Mouse (Mus musculus): Measurements from ENCODE around the gene Pih1d1. TPM values are rescaled to one million over a fixed set of nuclear protein-coding genes. Genes with fewer than 3 reads are reported as not detected.
"Not testable (repeated sequence)": the region's sequence is repeated elsewhere in the genome, so short reads cannot be mapped to it uniquely, and the experiment has no call there.

Gene Pih1d1
- polyA plus RNA-seq, 1 experiment from 2014 or later = 90.2 TPM

DNA sequence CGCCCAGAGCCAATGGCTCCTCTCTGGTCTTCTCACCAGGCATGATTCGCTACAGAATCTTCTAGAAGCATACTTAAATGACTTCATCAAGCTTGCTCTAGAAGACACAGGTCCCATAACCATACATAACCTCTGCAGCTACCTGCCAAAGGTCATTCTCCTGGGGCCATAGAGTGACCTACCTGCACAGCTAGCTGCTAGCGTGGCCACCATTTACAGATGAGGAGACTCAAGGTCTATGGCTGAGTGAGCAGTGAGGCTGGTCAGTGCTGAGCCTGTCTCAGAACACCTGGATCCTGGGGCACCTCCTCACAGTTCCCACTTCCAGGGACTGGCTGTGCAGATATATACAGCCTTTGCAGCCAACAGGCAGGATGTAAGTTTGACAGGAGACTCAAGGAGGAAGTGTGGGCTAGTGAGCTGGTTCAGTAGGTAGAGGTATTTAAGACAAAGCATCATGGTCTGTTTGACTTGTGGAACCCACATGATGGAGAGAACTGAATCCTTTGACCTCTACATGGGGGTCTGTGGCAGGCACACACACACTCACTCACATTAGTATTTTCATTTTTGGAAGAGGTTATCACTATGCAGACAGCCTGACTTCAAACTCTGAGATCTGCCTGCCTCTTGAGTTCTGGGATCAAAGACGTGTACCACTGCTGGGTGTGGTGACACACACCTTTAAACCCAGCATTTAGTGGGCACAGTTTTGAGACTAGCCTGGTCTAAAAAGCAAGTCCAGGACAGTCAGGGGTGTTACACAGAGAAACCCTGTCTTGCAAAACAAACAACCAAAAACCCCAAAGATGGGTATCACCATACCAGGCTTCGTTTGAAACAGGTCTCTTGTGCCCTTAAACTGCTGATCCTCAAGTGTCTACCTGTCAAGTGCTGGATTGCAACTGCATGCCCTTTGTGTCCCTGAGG lies 34.1 kb upstream of the Pih1d1 start:
- H3K9me3 ChIP-seq = no peaks in the 10 kb centered on the region
- H3K27ac ChIP-seq = no peak overlapping the region
- H3K36me3 ChIP-seq = peaks cover 43% of the 10 kb centered on the region
- H3K9ac ChIP-seq = no peak overlapping the region
- no peak for ATAC-seq (ENCODE audit: low FRiP score, low read depth)
- no peak overlapping the region for H3K4me3 ChIP-seq
- WGBS = 82% methylated on average over 5 of the region's 5 CpGs
- no peak overlapping the region for H3K4me2 ChIP-seq (replicated peaks)
- peaks cover 19% of the 10 kb centered on the region for H3K4me1 ChIP-seq
- H3K27me3 ChIP-seq (replicated peaks) = no peaks in the 10 kb centered on the region

DNA sequence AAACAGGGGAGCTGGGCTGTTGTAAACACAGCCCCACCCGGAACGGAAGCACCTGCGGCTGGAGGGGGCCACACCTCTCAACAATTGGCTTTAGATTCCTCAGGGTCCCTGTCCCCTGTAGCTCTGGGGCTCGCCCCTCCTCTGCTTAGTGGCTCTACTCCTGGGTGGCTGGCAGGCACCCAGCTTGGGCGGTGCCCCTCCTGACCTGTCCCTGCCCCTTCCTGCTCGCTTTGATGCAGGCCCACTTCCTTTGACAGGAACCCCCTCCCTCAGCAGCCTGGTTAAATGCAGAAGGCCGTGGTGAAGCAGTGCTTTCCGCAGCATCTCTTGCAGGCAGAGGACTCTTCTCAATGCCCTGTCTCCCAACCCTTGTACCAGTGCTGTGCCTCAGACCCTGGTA lies 32.7 kb upstream of the Pih1d1 start:
- no peaks in the 10 kb centered on the region for H3K9me3 ChIP-seq
- H3K36me3 ChIP-seq = peaks cover 57% of the 10 kb centered on the region
- whole genome bisulfite sequencing = 76% methylated on average over 8 of the region's 8 CpGs
- H3K4me3 ChIP-seq = no peak overlapping the region
- H3K4me1 ChIP-seq = peaks cover 24% of the 10 kb centered on the region
- H3K9ac ChIP-seq = no peak overlapping the region
- no peak overlapping the region for H3K27ac ChIP-seq
- H3K27me3 ChIP-seq (replicated peaks) = no peaks in the 10 kb centered on the region
- peak overlapping the region; percentile 16 for H3K4me2 ChIP-seq (replicated peaks)
- ATAC-seq (ENCODE audit: low FRiP score, low read depth) = no peak

DNA sequence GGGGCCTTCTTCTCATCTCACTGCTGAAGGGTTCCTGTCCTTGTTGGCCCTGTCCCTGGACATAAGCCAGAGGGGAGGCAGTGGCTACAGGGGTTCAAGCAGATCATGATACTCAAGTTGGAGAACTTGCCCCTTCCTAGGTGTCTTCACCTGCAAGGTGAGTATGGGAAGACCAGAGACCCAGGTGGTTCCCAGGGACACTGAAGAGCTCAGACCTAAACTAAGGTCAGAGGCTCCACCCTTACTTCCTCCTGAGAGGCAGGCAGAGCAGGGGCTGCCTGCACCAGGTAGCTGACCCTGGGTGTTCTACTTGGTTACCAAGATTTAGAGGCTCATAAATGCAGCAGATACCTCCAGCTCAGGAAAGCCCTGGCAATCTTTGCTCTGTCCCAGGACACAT lies 32.1 kb upstream of the Pih1d1 start:
- H3K4me1 ChIP-seq = peaks cover 29% of the 10 kb centered on the region
- H3K9me3 ChIP-seq = no peaks in the 10 kb centered on the region
- H3K4me3 ChIP-seq = no peak overlapping the region
- ATAC-seq (ENCODE audit: low FRiP score, low read depth) = no peak
- peaks cover 62% of the 10 kb centered on the region for H3K36me3 ChIP-seq
- H3K27ac ChIP-seq = no peak overlapping the region
- H3K4me2 ChIP-seq (replicated peaks) = peak overlapping the region; percentile 16
- no peak overlapping the region for H3K9ac ChIP-seq
- no peaks in the 10 kb centered on the region for H3K27me3 ChIP-seq (replicated peaks)

DNA sequence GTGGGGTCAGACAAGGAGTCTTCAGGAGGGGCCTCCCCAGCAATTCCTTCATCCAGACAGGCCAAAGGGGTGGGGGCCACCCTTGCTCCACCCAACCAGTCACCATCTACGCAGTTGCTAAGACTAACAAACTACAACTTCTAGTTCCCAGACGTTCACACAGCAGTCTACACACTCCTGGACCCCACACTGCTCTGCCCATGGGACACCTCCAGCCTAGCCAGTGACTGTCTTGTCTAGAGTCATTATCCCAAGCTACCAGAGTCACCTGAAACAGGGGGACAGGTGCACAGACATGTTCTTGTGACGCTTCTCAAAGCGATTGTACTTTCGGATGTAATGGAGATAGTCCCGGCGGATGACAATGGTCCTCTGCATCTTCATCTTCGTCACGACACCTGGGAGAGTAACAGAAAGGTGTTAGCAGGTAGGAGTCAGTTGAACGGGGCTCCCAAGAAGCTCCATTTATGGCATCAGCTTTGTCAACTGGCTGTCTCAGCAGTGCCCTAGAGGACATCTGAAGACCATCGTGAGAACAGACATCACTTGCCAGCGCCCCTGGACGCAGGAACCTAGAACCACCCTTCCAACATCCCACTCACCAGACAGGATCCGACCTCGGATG lies 31.4 kb upstream of the Pih1d1 start:
- no peaks in the 10 kb centered on the region for H3K9me3 ChIP-seq
- H3K4me3 ChIP-seq = peak overlapping the region; percentile 92
- H3K9ac ChIP-seq = peak overlapping the region; percentile 97
- no peaks in the 10 kb centered on the region for H3K27me3 ChIP-seq (replicated peaks)
- 87% methylated on average over 15 of the region's 15 CpGs for WGBS
- peaks cover 35% of the 10 kb centered on the region for H3K4me1 ChIP-seq
- no peak overlapping the region for H3K27ac ChIP-seq
- peak overlapping the region; percentile 78 for H3K4me2 ChIP-seq (replicated peaks)
- ATAC-seq (ENCODE audit: low FRiP score, low read depth) = no peak
- peaks cover 68% of the 10 kb centered on the region for H3K36me3 ChIP-seq

DNA sequence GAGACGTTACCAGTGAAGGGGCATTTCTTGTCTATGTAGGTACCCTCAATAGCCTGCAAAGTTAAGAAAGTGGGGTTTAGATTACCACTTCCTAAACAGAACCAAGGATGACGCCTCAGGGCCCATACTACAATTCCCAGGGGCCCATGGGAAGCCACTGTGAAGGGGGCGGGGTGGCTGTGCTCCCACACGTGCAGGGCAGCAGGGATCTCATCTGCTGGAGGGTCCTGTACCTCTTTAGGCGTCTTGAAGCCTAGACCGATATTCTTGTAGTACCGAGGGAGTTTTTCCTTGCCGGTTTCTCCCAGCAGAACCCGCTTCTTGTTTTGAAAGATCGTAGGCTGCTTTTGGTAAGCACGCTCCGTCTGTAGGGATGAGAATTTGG lies 30.9 kb upstream of the Pih1d1 start:
- H3K36me3 ChIP-seq = peaks cover 68% of the 10 kb centered on the region
- H3K9ac ChIP-seq = peak overlapping the region; percentile 97
- no peak overlapping the region for H3K27ac ChIP-seq
- H3K4me2 ChIP-seq (replicated peaks) = peak overlapping the region; percentile 78
- H3K9me3 ChIP-seq = no peaks in the 10 kb centered on the region
- no peaks in the 10 kb centered on the region for H3K27me3 ChIP-seq (replicated peaks)
- no peak for ATAC-seq (ENCODE audit: low FRiP score, low read depth)
- H3K4me1 ChIP-seq = peaks cover 35% of the 10 kb centered on the region
- peak overlapping the region; percentile 92 for H3K4me3 ChIP-seq
- 23% methylated on average over 12 of the region's 12 CpGs for WGBS

DNA sequence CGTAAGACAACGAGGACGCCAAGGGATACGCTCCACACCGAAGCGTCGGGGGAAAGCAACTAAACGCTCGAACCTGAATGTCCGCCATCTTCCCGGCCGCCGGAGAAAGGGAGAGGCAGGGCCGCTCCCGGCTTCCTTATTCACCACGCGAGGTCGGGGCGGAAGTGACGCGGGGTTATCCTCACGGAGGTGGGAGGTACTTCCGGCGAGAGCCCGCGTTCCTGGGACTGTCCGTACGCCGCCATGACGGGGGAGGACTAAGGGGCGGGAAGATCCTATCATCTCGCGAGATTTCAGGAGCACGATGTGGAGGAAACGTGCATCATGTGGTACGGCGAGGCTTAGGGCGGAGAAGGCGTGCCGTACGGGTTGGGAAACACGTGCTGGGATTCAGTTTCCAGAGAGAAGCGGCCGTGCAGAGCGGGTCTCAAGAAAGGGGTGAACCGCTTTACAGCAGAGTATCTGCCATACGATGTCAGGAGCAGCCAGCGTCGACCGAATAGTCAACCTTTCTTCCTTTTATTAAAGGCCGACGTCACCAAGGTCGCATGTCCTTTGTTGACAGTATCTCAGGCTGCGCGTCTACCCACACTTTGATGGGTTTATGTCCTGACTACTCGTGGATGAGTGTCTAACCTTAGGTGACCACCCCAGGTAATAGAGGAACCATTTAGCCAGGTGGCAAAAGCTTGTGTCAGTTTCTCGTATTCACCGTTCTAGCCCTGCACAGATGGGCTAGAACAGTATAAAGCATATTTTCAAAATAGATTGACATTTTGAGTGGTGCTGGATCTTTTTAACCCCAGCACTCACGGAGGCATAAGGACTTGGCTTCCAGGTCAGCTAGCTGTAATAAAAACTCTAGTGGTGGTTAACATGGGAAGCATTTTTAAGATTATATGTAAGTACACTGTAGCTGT lies 29.6 kb upstream of the Pih1d1 start, which contains the start of gene Rps11:
Gene Rps11 (minus strand): TSS at position 216 of the 920 bp plus-strand sequence.
- WGBS = under 1% methylated on average over 59 of the region's 59 CpGs
- ATAC-seq (ENCODE audit: low FRiP score, low read depth) = peak; percentile 81
- H3K4me3 ChIP-seq = peak within 1 kb of the TSS; percentile 92
- H3K9me3 ChIP-seq = no peaks in the 10 kb centered on the region
- H3K4me2 ChIP-seq (replicated peaks) = peak within 1 kb of the TSS; percentile 78
- H3K4me1 ChIP-seq = peaks cover 35% of the 10 kb centered on the region
- peaks cover 62% of the 10 kb centered on the region for H3K36me3 ChIP-seq
- peak within 1 kb of the TSS; percentile 97 for H3K9ac ChIP-seq
- no peaks in the 10 kb centered on the region for H3K27me3 ChIP-seq (replicated peaks)
- H3K27ac ChIP-seq = peak within 1 kb of the TSS; percentile 59

DNA sequence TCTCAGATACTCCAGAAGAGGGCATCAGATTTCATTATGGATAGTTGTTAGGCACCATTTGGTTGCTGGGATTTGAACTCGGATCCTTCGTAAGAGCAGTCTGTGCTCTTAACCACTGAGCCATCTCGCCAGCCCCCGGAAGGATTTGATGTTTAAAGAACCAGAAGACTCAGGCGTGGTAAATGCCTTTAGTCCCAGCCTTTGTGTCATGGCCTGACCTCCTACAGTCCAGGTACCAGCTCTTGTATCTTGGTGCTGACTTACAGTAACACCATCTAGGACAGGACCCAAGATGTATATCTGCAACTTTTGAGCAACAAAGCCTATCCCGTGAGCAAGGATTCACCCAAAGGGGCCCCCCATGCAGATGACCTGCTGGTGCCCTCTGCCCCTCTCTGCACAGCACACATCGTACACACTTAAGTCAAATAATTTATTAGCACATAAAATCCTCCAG lies 28.9 kb upstream of the Pih1d1 start:
- Histone ChIP-seq H3K4me3 (peak overlapping the region; percentile 5; the same call in 1 of the 2 replicates), H3K9ac (no peak overlapping the region), H3K9me3 (no peaks in the 10 kb centered on the region), H3K4me2 (replicated peaks) (peak overlapping the region; percentile 78), H3K27ac (peak overlapping the region; percentile 59), H3K27me3 (replicated peaks) (no peaks in the 10 kb centered on the region), H3K36me3 (peaks cover 55% of the 10 kb centered on the region), H3K4me1 (peaks cover 35% of the 10 kb centered on the region)
- WGBS = 7% methylated on average over 7 of the region's 7 CpGs
- no peak for ATAC-seq (ENCODE audit: low FRiP score, low read depth)

DNA sequence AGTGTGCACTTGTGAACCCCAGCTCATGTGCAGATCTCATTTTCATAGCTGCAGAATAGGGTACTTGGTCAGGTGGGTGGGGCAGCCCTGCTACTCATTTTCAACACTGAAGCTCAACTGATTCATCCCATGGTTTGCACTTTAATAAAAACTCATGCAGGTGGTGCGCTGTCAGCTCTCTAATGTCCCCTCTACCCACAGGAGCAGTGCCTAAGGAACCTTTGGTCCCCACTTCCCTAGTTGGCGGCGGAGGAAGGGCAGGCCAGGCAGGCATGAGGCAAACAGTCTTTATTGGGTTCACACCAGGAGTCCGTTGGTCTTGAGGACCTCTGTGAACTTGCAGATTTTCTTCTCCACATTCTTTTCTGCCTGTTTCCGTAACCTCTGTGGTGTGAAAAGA lies 28.5 kb upstream of the Pih1d1 start:
- H3K9me3 ChIP-seq; ATAC-seq (ENCODE audit: low FRiP score, low read depth); H3K4me3 ChIP-seq; H3K27me3 ChIP-seq (replicated peaks); H3K9ac ChIP-seq: not testable (repeated sequence)
- peak overlapping the region; percentile 78 for H3K4me2 ChIP-seq (replicated peaks)
- peaks cover 35% of the 10 kb centered on the region for H3K4me1 ChIP-seq
- WGBS = 56% methylated on average over 5 of the region's 5 CpGs
- peaks cover 50% of the 10 kb centered on the region for H3K36me3 ChIP-seq
- peak overlapping the region; percentile 12; the same call in 1 of the 2 replicates for H3K27ac ChIP-seq

DNA sequence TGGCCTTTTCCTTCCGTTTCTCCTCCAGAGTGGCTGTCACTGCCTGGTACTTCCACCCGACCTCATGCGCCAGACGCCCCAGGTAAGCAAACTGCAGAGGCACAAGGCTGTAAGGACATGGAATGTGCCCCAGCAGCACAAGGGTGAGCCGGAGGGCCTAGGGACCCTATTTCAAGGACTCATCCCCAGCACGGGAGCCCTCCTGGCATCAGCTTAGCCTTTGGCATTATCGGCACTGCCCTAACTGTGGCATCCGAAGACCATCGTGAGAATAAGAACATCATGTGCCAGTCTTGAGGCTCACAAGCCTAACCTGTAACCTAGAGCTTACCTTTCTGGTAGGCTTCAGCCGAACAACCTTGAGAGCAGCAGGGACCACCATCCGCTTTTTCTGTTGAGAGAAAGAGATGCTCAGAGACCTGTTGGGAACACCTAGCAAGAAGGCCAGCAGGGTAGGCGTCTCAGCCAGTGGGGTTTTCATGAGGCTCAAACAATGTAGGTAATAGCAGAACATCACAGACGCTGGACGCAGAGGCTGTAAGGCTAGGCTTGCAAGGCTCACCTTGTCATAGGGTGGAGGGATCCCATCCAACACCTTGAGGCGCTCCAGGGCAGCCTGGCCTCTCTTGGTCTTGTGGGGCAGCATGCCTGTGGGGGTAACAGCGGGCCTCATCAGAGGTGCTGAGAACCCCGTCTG lies 27.8 kb upstream of the Pih1d1 start:
- no peaks in the 10 kb centered on the region for H3K9me3 ChIP-seq
- ATAC-seq (ENCODE audit: low FRiP score, low read depth) = no peak
- H3K4me1 ChIP-seq = peaks cover 35% of the 10 kb centered on the region
- peak overlapping the region; percentile 60; the same call in 1 of the 2 replicates for H3K27ac ChIP-seq
- no peaks in the 10 kb centered on the region for H3K27me3 ChIP-seq (replicated peaks)
- peaks cover 44% of the 10 kb centered on the region for H3K36me3 ChIP-seq
- peak overlapping the region; percentile 97 for H3K9ac ChIP-seq
- peak overlapping the region; percentile 81; the same call in 1 of the 2 replicates for H3K4me3 ChIP-seq
- peak overlapping the region; percentile 78 for H3K4me2 ChIP-seq (replicated peaks)
- WGBS = 72% methylated on average over 17 of the region's 17 CpGs

DNA sequence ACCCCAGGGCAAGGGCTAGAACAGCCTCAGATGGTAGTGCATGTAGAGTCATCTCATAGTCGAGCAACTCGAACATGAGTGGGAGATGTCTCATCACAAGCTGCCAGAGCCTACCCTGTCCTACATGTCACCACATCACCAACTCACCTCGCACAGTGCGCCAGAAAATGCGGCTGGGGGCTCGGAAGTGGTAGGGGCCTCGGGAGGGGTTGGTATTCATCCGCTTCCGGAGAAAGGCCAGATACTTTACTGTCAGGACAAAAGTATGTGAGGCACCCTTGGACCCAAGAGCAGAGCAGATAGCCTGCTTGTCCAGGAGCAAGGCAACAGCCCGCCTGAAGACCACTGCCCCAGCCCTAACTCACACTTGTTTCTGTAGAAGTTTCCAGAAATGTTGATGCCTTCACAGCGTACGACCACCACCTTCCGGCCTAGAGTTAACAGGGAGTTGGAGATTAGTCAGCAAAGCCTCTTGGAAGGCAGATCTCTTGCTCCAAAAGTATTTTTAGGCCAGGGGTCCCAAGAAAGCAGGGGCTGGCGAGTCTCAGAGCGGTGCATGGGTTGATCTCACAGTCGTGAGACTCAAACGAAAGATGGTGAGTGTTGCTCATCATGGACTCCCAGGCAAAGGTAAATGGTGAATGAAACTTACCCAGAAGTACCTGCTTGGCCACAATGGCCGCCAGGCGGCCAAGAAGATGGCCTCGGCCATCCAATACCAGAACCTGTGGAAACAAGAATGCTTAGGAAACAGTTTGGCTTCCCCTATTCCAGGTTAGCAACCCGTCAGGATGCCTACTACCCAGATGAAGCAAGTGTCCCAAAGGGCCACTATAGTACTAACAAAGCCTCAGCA lies 27.0 kb upstream of the Pih1d1 start:
- Histone ChIP-seq H3K27me3 (replicated peaks) (no peaks in the 10 kb centered on the region), H3K9me3 (no peaks in the 10 kb centered on the region), H3K4me3 (peak overlapping the region; percentile 81), H3K4me1 (peaks cover 32% of the 10 kb centered on the region), H3K4me2 (replicated peaks) (peak overlapping the region; percentile 78), H3K9ac (peak overlapping the region; percentile 97), H3K36me3 (peaks cover 36% of the 10 kb centered on the region), H3K27ac (peak overlapping the region; percentile 60; the same call in 1 of the 2 replicates)
- 48% methylated on average over 21 of the region's 21 CpGs for WGBS
- ATAC-seq (ENCODE audit: low FRiP score, low read depth) = no peak
